Mouse (Mus musculus): ENCODE measurements around the gene Oxsr1. TPM values are rescaled to one million over a fixed set of nuclear protein-coding genes. Genes with fewer than 3 reads are reported as not detected.

The Oxsr1 gene
- polyA plus RNA-seq, 1 experiment from 2014 or later, result 11.7 TPM

- WGBS, result 65% methylated on average over 3 of the region's 3 CpGs
- Histone ChIP-seq H3K27me3 (ENCODE audit: control insufficient read depth, insufficient read depth, low read length) (no peaks in the 10 kb centered on the region), H3K4me2 (ENCODE audit: low read depth, low read length) (no peak overlapping the region), H3K4me3 (replicated peaks; ENCODE audit: low read length) (no peak overlapping the region), H3K27ac (ENCODE audit: low read length) (no peak overlapping the region), H3K36me3 (ENCODE audit: control insufficient read depth, insufficient read depth, low read length) (no peaks in the 10 kb centered on the region), H3K9me3 (replicated peaks; ENCODE audit: control insufficient read depth, low read length) (no peaks in the 10 kb centered on the region), H3K9ac (ENCODE audit: low read length) (no peak overlapping the region), H3K4me1 (ENCODE audit: control insufficient read depth, insufficient read depth, low read length) (no peaks in the 10 kb centered on the region)
- no peak for ATAC-seq (ENCODE audit: insufficient read depth, low FRiP score)
Observed at GRCm38 (mm10) chr9:119328488-119328887, 6.3 kb upstream of the Oxsr1 start.

GRCm38 (mm10) chr9:119324130-119324529 lies 1.9 kb upstream of the Oxsr1 start:
- Histone ChIP-seq H3K27me3 (ENCODE audit: control insufficient read depth, insufficient read depth, low read length) (no peaks in the 10 kb centered on the region), H3K27ac (ENCODE audit: low read length) (no peak overlapping the region), H3K4me3 (replicated peaks; ENCODE audit: low read length) (no peak overlapping the region), H3K4me2 (ENCODE audit: low read depth, low read length) (no peak overlapping the region), H3K9ac (ENCODE audit: low read length) (no peak overlapping the region), H3K36me3 (ENCODE audit: control insufficient read depth, insufficient read depth, low read length) (no peaks in the 10 kb centered on the region), H3K4me1 (ENCODE audit: control insufficient read depth, insufficient read depth, low read length) (no peaks in the 10 kb centered on the region), H3K9me3 (replicated peaks; ENCODE audit: control insufficient read depth, low read length) (no peaks in the 10 kb centered on the region)
- no peak for ATAC-seq (ENCODE audit: insufficient read depth, low FRiP score)
- WGBS, result 74% methylated on average over 1 of the region's 1 CpGs

GRCm38 (mm10) chr9:119323260-119323645 lies 1.0 kb upstream of the Oxsr1 start:
- ATAC-seq (ENCODE audit: insufficient read depth, low FRiP score), result no peak
- Histone ChIP-seq H3K4me2 (ENCODE audit: low read depth, low read length) (peak overlapping the region; percentile 66), H3K9me3 (replicated peaks; ENCODE audit: control insufficient read depth, low read length) (no peaks in the 10 kb centered on the region), H3K36me3 (ENCODE audit: control insufficient read depth, insufficient read depth, low read length) (no peaks in the 10 kb centered on the region), H3K9ac (ENCODE audit: low read length) (peak overlapping the region; percentile 83), H3K27me3 (ENCODE audit: control insufficient read depth, insufficient read depth, low read length) (no peaks in the 10 kb centered on the region), H3K4me3 (replicated peaks; ENCODE audit: low read length) (peak overlapping the region; percentile 78), H3K27ac (ENCODE audit: low read length) (peak overlapping the region; percentile 97), H3K4me1 (ENCODE audit: control insufficient read depth, insufficient read depth, low read length) (no peaks in the 10 kb centered on the region)
- WGBS, result 5% methylated on average over 9 of the region's 9 CpGs

GRCm38 (mm10) chr9:119321392-119322229 lies 616 bp downstream of the Oxsr1 start:
- H3K9ac ChIP-seq (ENCODE audit: low read length), result peak overlapping the region; percentile 85

GRCm38 (mm10) chr9:119320946-119321345 lies 1.3 kb downstream of the Oxsr1 start:
- no peak for ATAC-seq (ENCODE audit: insufficient read depth, low FRiP score)
- H3K9ac ChIP-seq (ENCODE audit: low read length), result peak overlapping the region; percentile 85
- no peaks in the 10 kb centered on the region for H3K4me1 ChIP-seq (ENCODE audit: control insufficient read depth, insufficient read depth, low read length)
- no peaks in the 10 kb centered on the region for H3K36me3 ChIP-seq (ENCODE audit: control insufficient read depth, insufficient read depth, low read length)
- no peaks in the 10 kb centered on the region for H3K27me3 ChIP-seq (ENCODE audit: control insufficient read depth, insufficient read depth, low read length)
- no peak overlapping the region for H3K27ac ChIP-seq (ENCODE audit: low read length)
- 13% methylated on average over 7 of the region's 7 CpGs for WGBS
- peak overlapping the region; percentile 78 for H3K4me3 ChIP-seq (replicated peaks; ENCODE audit: low read length)
- H3K9me3 ChIP-seq (replicated peaks; ENCODE audit: control insufficient read depth, low read length), result no peaks in the 10 kb centered on the region
- peak overlapping the region; percentile 71 for H3K4me2 ChIP-seq (ENCODE audit: low read depth, low read length)

More at GRCm38 (mm10) chr9:119321392-119322229, 616 bp downstream of the Oxsr1 start:
- ATAC-seq (ENCODE audit: insufficient read depth, low FRiP score), result no peak
- under 1% methylated on average over 59 of the region's 59 CpGs for WGBS
- H3K27me3 ChIP-seq (ENCODE audit: control insufficient read depth, insufficient read depth, low read length), result no peaks in the 10 kb centered on the region
- no peaks in the 10 kb centered on the region for H3K9me3 ChIP-seq (replicated peaks; ENCODE audit: control insufficient read depth, low read length)
- peak overlapping the region; percentile 85 for H3K27ac ChIP-seq (ENCODE audit: low read length)
- peak overlapping the region; percentile 78 for H3K4me3 ChIP-seq (replicated peaks; ENCODE audit: low read length)
- H3K4me2 ChIP-seq (ENCODE audit: low read depth, low read length), result peak overlapping the region; percentile 71
- no peaks in the 10 kb centered on the region for H3K36me3 ChIP-seq (ENCODE audit: control insufficient read depth, insufficient read depth, low read length)
- no peaks in the 10 kb centered on the region for H3K4me1 ChIP-seq (ENCODE audit: control insufficient read depth, insufficient read depth, low read length)

- Histone ChIP-seq H3K4me2 (ENCODE audit: low read depth, low read length) (peak overlapping the region; percentile 71), H3K27ac (ENCODE audit: low read length) (no peak overlapping the region), H3K36me3 (ENCODE audit: control insufficient read depth, insufficient read depth, low read length) (no peaks in the 10 kb centered on the region), H3K9me3 (replicated peaks; ENCODE audit: control insufficient read depth, low read length) (no peaks in the 10 kb centered on the region), H3K4me1 (ENCODE audit: control insufficient read depth, insufficient read depth, low read length) (no peaks in the 10 kb centered on the region), H3K9ac (ENCODE audit: low read length) (0 out of 2 replicates have a peak overlapping the region, but pooled peaks have one; percentile 85), H3K4me3 (replicated peaks; ENCODE audit: low read length) (no peak overlapping the region), H3K27me3 (ENCODE audit: control insufficient read depth, insufficient read depth, low read length) (no peaks in the 10 kb centered on the region)
- no peak for ATAC-seq (ENCODE audit: insufficient read depth, low FRiP score)
- WGBS, result 71% methylated on average over 7 of the region's 7 CpGs
Observed at GRCm38 (mm10) chr9:119320446-119320845, 1.8 kb downstream of the Oxsr1 start.

GRCm38 (mm10) chr9:119318891-119319290 lies 3.3 kb downstream of the Oxsr1 start:
- Histone ChIP-seq H3K9me3 (replicated peaks; ENCODE audit: control insufficient read depth, low read length) (no peaks in the 10 kb centered on the region), H3K4me1 (ENCODE audit: control insufficient read depth, insufficient read depth, low read length) (no peaks in the 10 kb centered on the region), H3K4me2 (ENCODE audit: low read depth, low read length) (no peak overlapping the region), H3K9ac (ENCODE audit: low read length) (no peak overlapping the region), H3K27me3 (ENCODE audit: control insufficient read depth, insufficient read depth, low read length) (no peaks in the 10 kb centered on the region), H3K4me3 (replicated peaks; ENCODE audit: low read length) (no peak overlapping the region), H3K36me3 (ENCODE audit: control insufficient read depth, insufficient read depth, low read length) (no peaks in the 10 kb centered on the region), H3K27ac (ENCODE audit: low read length) (no peak overlapping the region)
- WGBS, result 76% methylated on average over 1 of the region's 1 CpGs
- no peak for ATAC-seq (ENCODE audit: insufficient read depth, low FRiP score)

GRCm38 (mm10) chr9:119313096-119313495 lies 9.1 kb downstream of the Oxsr1 start:
- no peaks in the 10 kb centered on the region for H3K4me1 ChIP-seq (ENCODE audit: control insufficient read depth, insufficient read depth, low read length)
- H3K4me2 ChIP-seq (ENCODE audit: low read depth, low read length), result no peak overlapping the region
- no peaks in the 10 kb centered on the region for H3K9me3 ChIP-seq (replicated peaks; ENCODE audit: control insufficient read depth, low read length)
- no peaks in the 10 kb centered on the region for H3K27me3 ChIP-seq (ENCODE audit: control insufficient read depth, insufficient read depth, low read length)
- no peak for ATAC-seq (ENCODE audit: insufficient read depth, low FRiP score)
- no peak overlapping the region for H3K4me3 ChIP-seq (replicated peaks; ENCODE audit: low read length)
- no peaks in the 10 kb centered on the region for H3K36me3 ChIP-seq (ENCODE audit: control insufficient read depth, insufficient read depth, low read length)
- no peak overlapping the region for H3K9ac ChIP-seq (ENCODE audit: low read length)
- WGBS, result 88% methylated on average over 10 of the region's 10 CpGs
- no peak overlapping the region for H3K27ac ChIP-seq (ENCODE audit: low read length)

GRCm38 (mm10) chr9:119309067-119309466 lies 13.2 kb downstream of the Oxsr1 start:
- ATAC-seq (ENCODE audit: insufficient read depth, low FRiP score), result no peak
- no peak overlapping the region for H3K9ac ChIP-seq (ENCODE audit: low read length)
- H3K4me2 ChIP-seq (ENCODE audit: low read depth, low read length), result no peak overlapping the region
- no peaks in the 10 kb centered on the region for H3K27me3 ChIP-seq (ENCODE audit: control insufficient read depth, insufficient read depth, low read length)
- no peak overlapping the region for H3K4me3 ChIP-seq (replicated peaks; ENCODE audit: low read length)
- WGBS, result 77% methylated on average over 1 of the region's 1 CpGs
- no peak overlapping the region for H3K27ac ChIP-seq (ENCODE audit: low read length)
- no peaks in the 10 kb centered on the region for H3K4me1 ChIP-seq (ENCODE audit: control insufficient read depth, insufficient read depth, low read length)
- no peaks in the 10 kb centered on the region for H3K9me3 ChIP-seq (replicated peaks; ENCODE audit: control insufficient read depth, low read length)
- no peaks in the 10 kb centered on the region for H3K36me3 ChIP-seq (ENCODE audit: control insufficient read depth, insufficient read depth, low read length)
